Comparison of ENCODE assay signal across 8 mouse cellular contexts in genomic region chr13:3538223-3538968, GRCm38 (mm10). TPM values are rescaled to one million over a fixed set of nuclear protein-coding genes. Genes with fewer than 3 reads are reported as not detected.
DNase-seq lines count a peak whose midpoint lies in the region; ATAC-seq lines count a peak whose summit lies in the region.

No protein-coding gene starts in this region.

- DNase-seq in T-cell, adult 2 months (ENCODE audit: low spot score), result peak; percentile 35
- DNase-seq in cerebellum, postnatal 25 days, result peak; percentile 75 to 80
- peak; percentile 49 to 52 for DNase-seq in frontal cortex, postnatal 25 days (ENCODE audit: low spot score in 2 of 2)
- peak; percentile 56 for DNase-seq in left cerebral cortex, adult 11 months (ENCODE audit: low spot score)
- DNase-seq in lung, postnatal 25 days (ENCODE audit: low spot score), result peak; percentile 88
- DNase-seq in retina, embryonic 14.5 days (ENCODE audit: low spot score), result peak; percentile 69
- DNase-seq in urinary bladder, postnatal 25 days (ENCODE audit: low spot score), result peak; percentile 58

- peak overlapping the region; percentile 96 for H3K4me3 ChIP-seq in hindbrain, embryonic 13.5 days

- no peaks in the 10 kb centered on the region for H3K27me3 ChIP-seq in hindbrain, embryonic 13.5 days

- ATAC-seq in hindbrain, embryonic 13.5 days (ENCODE audit: low FRiP score), result peak; percentile 75

- H3K27ac ChIP-seq in hindbrain, embryonic 13.5 days, result peak overlapping the region; percentile 98

- H3K9ac ChIP-seq in hindbrain, embryonic 13.5 days, result peak overlapping the region; percentile 99

- no peaks in the 10 kb centered on the region for H3K9me3 ChIP-seq in hindbrain, embryonic 13.5 days

- WGBS in hindbrain, embryonic 13.5 days, result under 1% methylated on average over 59 of the region's 59 CpGs

- peaks cover 44% of the 10 kb centered on the region for H3K4me1 ChIP-seq in hindbrain, embryonic 13.5 days (replicated peaks)

- H3K36me3 ChIP-seq in hindbrain, embryonic 13.5 days, result no peaks in the 10 kb centered on the region

- H3K4me2 ChIP-seq in hindbrain, embryonic 13.5 days, result peak overlapping the region; percentile 85

RNA-seq across cellular contexts. Expression of gene Gdi2, which starts 0.5 kb away (rescaled TPM):
- 443 and 449 TPM in 2 replicates for polyA plus RNA-seq in hindbrain, embryonic 13.5 days (2015; fragmentation: Nextera tagmentation; extraction: Ambion mirVana)

Comparison
In these comparisons a context has a peak if more than half of its experiments do, and no peak if none do; other contexts are left out.
1. Peak in every context shown above with its lines: DNase-seq, ATAC-seq, H3K4me3 ChIP-seq and H3K27ac ChIP-seq.
2. DNase-seq: peak in every context shown above with its lines; median percentile 88 in lung, postnatal 25 days; 78 in cerebellum, postnatal 25 days; 69 in retina, embryonic 14.5 days; 58 in urinary bladder, postnatal 25 days; 56 in left cerebral cortex, adult 11 months; 50 in frontal cortex, postnatal 25 days; 35 in T-cell, adult 2 months.